Mouse (Mus musculus) limb, embryonic 12.5 days (tissue): ENCODE measurements around the gene Fkbp1b. TPM values are rescaled to one million over a fixed set of nuclear protein-coding genes. Genes with fewer than 3 reads are reported as not detected.
"Not testable (repeated sequence)": the region's sequence is repeated elsewhere in the genome, so short reads cannot be mapped to it uniquely, and the experiment has no call there.

Experiments used
- ATAC-seq: fragments of 200-750 bp; cut with Nextera tagmentation; 2 replicates; pipeline ENCODE4 v1.8.0; 2017; ENCODE audit warnings: low read depth, moderate TSS enrichment; ENCODE audit not compliant: insufficient number of reproducible peaks, insufficient read depth, low FRiP score, low TSS enrichment
- H3K27ac ChIP-seq: fragments of 300-500 bp; sonication (generic); 2 replicates; pipeline ENCODE4 v1.5.1; 2016; ENCODE audit warnings: mild to moderate bottlenecking, moderate library complexity
- H3K27me3 ChIP-seq: fragments of 300-500 bp; sonication (generic); 2 replicates; pipeline ENCODE4 v1.6.1; 2016; ENCODE audit warnings: mild to moderate bottlenecking, moderate library complexity
- H3K36me3 ChIP-seq: fragments of 300-500 bp; sonication (generic); 2 replicates; pipeline ENCODE4 v1.6.1; 2016; ENCODE audit warnings: mild to moderate bottlenecking, moderate library complexity
- H3K4me1 ChIP-seq: fragments of 300-500 bp; sonication (generic); replicated peaks from 2 replicates; pipeline ENCODE4 v1.6.1; 2016
- H3K4me2 ChIP-seq: fragments of 300-500 bp; sonication (generic); 2 replicates; pipeline ENCODE4 v1.6.1; 2016; ENCODE audit warnings: mild to moderate bottlenecking, moderate library complexity
- H3K4me3 ChIP-seq: fragments of 300-500 bp; sonication (generic); replicated peaks from 2 replicates; pipeline ENCODE4 v1.5.1; 2016; ENCODE audit warnings: mild to moderate bottlenecking
- H3K9ac ChIP-seq: fragments of 300-500 bp; sonication (generic); replicated peaks from 2 replicates; pipeline ENCODE4 v1.6.1; 2016; ENCODE audit warnings: mild to moderate bottlenecking, moderate library complexity
- H3K9me3 ChIP-seq: fragments of 300-500 bp; sonication (generic); 2 replicates; pipeline ENCODE4 v1.6.1; 2016; ENCODE audit warnings: mild to moderate bottlenecking, moderate library complexity
- WGBS: fragments of 180-500 bp; shearing (Covaris S2); methylation state at CpG from one replicate; pipeline ENCODE4 v1.1.7; 2016; 5-methylcytosine and 5-hydroxymethylcytosine counted together
- polyA plus RNA-seq: library from polyadenylated mRNA; unstranded; fragments of >200 nt; fragmentation: Nextera tagmentation; extraction: Ambion mirVana; gene quantifications from 2 replicates; pipeline ENCODE4 v1.2.1, GENCODE M21; 2016

The Fkbp1b gene
- polyA plus RNA-seq, 1 experiment from 2014 or later: 10.5 TPM

- H3K36me3 ChIP-seq: no peaks in the 10 kb centered on the region
- H3K27ac ChIP-seq: no peak overlapping the region
- peaks cover 3% of the 10 kb centered on the region for H3K4me1 ChIP-seq
- ATAC-seq: no peak
- peaks cover 3% of the 10 kb centered on the region; the same call in 1 of the 2 replicates for H3K9me3 ChIP-seq
- H3K4me3 ChIP-seq: no peak overlapping the region
- H3K9ac ChIP-seq: no peak overlapping the region
- WGBS: 68% methylated on average over 3 of the region's 3 CpGs
- no peak overlapping the region for H3K4me2 ChIP-seq
- no peaks in the 10 kb centered on the region for H3K27me3 ChIP-seq
These were observed 29.7 kb downstream of the Fkbp1b start for GRCm38 (mm10) chr12:4811705-4812104.

GRCm38 (mm10) chr12:4811036-4811435 is 30.4 kb downstream of the Fkbp1b start:
- 84% methylated on average over 4 of the region's 4 CpGs for WGBS
- no peak overlapping the region for H3K4me3 ChIP-seq
- H3K27ac ChIP-seq: no peak overlapping the region
- no peak for ATAC-seq
- no peak overlapping the region for H3K4me2 ChIP-seq
- no peak overlapping the region for H3K9ac ChIP-seq
- H3K9me3 ChIP-seq: peaks cover 3% of the 10 kb centered on the region; the same call in 1 of the 2 replicates
- H3K4me1 ChIP-seq: no peaks in the 10 kb centered on the region
- H3K27me3 ChIP-seq: no peaks in the 10 kb centered on the region
- H3K36me3 ChIP-seq: no peaks in the 10 kb centered on the region

- not testable (repeated sequence) for H3K4me2 ChIP-seq, H3K27ac ChIP-seq, H3K9ac ChIP-seq, H3K4me1 ChIP-seq, H3K36me3 ChIP-seq, H3K9me3 ChIP-seq, ATAC-seq, H3K27me3 ChIP-seq, H3K4me3 ChIP-seq
- 71% methylated on average over 6 of the region's 6 CpGs for WGBS
These were observed 43.9 kb downstream of the Fkbp1b start for GRCm38 (mm10) chr12:4797471-4797870.

- H3K27me3 ChIP-seq: no peaks in the 10 kb centered on the region
- H3K27ac ChIP-seq: no peak overlapping the region
- H3K4me1 ChIP-seq: no peaks in the 10 kb centered on the region
- no peak overlapping the region for H3K4me3 ChIP-seq
- H3K9ac ChIP-seq: no peak overlapping the region
- H3K36me3 ChIP-seq: no peaks in the 10 kb centered on the region
- no peak for ATAC-seq
- WGBS: 81% methylated on average over 1 of the region's 1 CpGs
- H3K9me3 ChIP-seq: no peaks in the 10 kb centered on the region
- H3K4me2 ChIP-seq: no peak overlapping the region
These were observed 47.7 kb downstream of the Fkbp1b start for GRCm38 (mm10) chr12:4793718-4794117.

- H3K27me3 ChIP-seq, H3K9ac ChIP-seq, H3K4me2 ChIP-seq, H3K4me1 ChIP-seq, H3K9me3 ChIP-seq, ATAC-seq, H3K36me3 ChIP-seq, H3K27ac ChIP-seq, H3K4me3 ChIP-seq: not testable (repeated sequence)
- 95% methylated on average over 25 of the region's 25 CpGs for WGBS
These were observed 53.3 kb downstream of the Fkbp1b start for GRCm38 (mm10) chr12:4788128-4788527.

- Histone ChIP-seq H3K27me3 (no peaks in the 10 kb centered on the region), H3K9me3 (no peaks in the 10 kb centered on the region), H3K27ac (no peak overlapping the region), H3K4me3 (no peak overlapping the region), H3K36me3 (no peaks in the 10 kb centered on the region), H3K4me2 (no peak overlapping the region), H3K9ac (no peak overlapping the region), H3K4me1 (no peaks in the 10 kb centered on the region)
- 66% methylated on average over 2 of the region's 2 CpGs for WGBS
- no peak for ATAC-seq
These were observed 56.9 kb downstream of the Fkbp1b start for GRCm38 (mm10) chr12:4784466-4784865.

- Histone ChIP-seq H3K9me3 (no peaks in the 10 kb centered on the region), H3K27me3 (no peaks in the 10 kb centered on the region), H3K4me2 (no peak overlapping the region), H3K36me3 (no peaks in the 10 kb centered on the region), H3K4me1 (no peaks in the 10 kb centered on the region), H3K9ac (no peak overlapping the region), H3K4me3 (no peak overlapping the region), H3K27ac (no peak overlapping the region)
- ATAC-seq: no peak
- 58% methylated on average over 5 of the region's 5 CpGs for WGBS
These were observed 57.8 kb downstream of the Fkbp1b start for GRCm38 (mm10) chr12:4783598-4783997.

Other genes with a start within 250 kb of the Fkbp1b start
- 24.8 and 30.1 TPM in 2 replicates for gene Itsn2, start 249.0 kb downstream of the Fkbp1b start, polyA plus RNA-seq
- gene Gm3625, start 248.7 kb downstream of the Fkbp1b start, polyA plus RNA-seq: not detected in 2 replicates
- gene Fam228a, start 103.2 kb downstream of the Fkbp1b start, polyA plus RNA-seq: 0.26 and 0.73 TPM in 2 replicates
- 3.6 and 3.8 TPM in 2 replicates for gene Pfn4, start 72.6 kb downstream of the Fkbp1b start, polyA plus RNA-seq
- gene Fam228b, start 72.3 kb downstream of the Fkbp1b start, polyA plus RNA-seq: 2.9 and 4.9 TPM in 2 replicates
- gene Sf3b6, start 24.0 kb downstream of the Fkbp1b start, polyA plus RNA-seq: 310 and 312 TPM in 2 replicates
- gene Wdcp, start 1.7 kb upstream of the Fkbp1b start, polyA plus RNA-seq: 26.7 and 27.7 TPM in 2 replicates
- 2.4 and 2.5 TPM in 2 replicates for gene Mfsd2b, start 32.8 kb upstream of the Fkbp1b start, polyA plus RNA-seq
- 28.3 and 30.6 TPM in 2 replicates for gene Ubxn2a, start 66.1 kb upstream of the Fkbp1b start, polyA plus RNA-seq
- 22.9 and 23.9 TPM in 2 replicates for gene Atad2b, start 75.8 kb upstream of the Fkbp1b start, polyA plus RNA-seq